Comparison of ENCODE assay signal across 8 mouse cellular contexts in the genomic region with DNA sequence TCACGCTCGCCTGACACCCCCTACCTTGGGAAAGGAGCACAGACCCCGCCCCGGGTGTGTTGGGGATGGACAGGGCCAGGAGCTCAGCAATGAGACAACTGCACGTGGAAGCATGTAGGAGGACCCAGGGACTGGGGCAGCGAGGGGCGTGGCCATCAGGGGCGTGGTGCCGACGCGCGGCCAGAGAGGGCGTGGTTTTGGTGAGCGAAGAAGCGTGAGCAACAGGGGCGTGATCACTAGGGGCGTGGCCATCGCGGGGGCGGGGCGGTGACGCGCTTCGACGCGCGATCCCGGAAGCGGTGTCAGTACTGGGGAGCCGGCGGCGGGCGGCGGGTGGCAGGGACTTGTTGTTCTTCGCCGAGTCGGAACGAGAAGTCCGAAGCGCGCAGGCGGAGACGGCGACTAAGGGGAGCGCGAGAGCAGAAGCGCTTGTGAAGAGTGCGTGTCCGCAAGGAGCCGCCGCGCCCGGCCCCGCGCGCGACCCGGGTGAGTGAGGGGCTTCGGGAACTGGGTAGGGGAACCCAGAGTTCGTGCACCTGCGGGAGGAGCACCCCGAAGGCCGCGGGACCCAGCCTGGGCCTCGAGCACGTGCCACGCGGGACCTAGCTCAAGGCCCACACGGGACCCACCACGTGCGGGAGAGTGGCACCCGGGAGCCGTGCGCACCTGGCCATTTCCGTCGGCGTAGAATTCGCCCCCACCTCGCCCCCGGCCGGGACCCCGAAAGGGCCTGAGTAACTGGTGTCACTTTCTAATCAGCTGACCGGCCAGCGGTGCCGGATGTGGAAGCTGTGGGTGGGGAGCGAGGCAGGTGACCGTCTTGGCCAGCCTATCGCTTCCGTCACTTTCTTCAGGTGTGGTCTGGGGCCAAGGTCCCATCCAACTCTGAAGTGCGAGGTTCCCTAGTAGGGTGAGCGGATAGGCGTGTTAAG. TPM values are rescaled to one million over a fixed set of nuclear protein-coding genes. Genes with fewer than 3 reads are reported as not detected.
DNase-seq lines count a peak whose midpoint lies in the region; ATAC-seq and TF ChIP-seq lines count a peak whose summit lies in the region.

Gene Mafk, plus strand, starts transcription at position 287 of the 932 bp plus-strand sequence.

- TF ChIP-seq RAD21 in MEL (IDR thresholded peaks at IDR 0.05; ENCODE audit: low read depth, low read length), result no peak

- no peaks in the 10 kb centered on the region for H3K27me3 ChIP-seq in MEL (ENCODE audit: control insufficient read depth in 1 of 2, insufficient read depth in 2 of 2, low read length in 2 of 2)
- no peaks in the 10 kb centered on the region for H3K27me3 ChIP-seq in cerebellum, adult 2 months (ENCODE audit: control insufficient read depth, insufficient read depth, low read length)
- H3K27me3 ChIP-seq in lung, embryonic 16.5 days (ENCODE audit: control insufficient read depth, insufficient read depth, low read depth, low read length), result no peaks in the 10 kb centered on the region

- peaks cover 7 to 20% of the 10 kb centered on the region in 2 experiments for H3K4me1 ChIP-seq in MEL (ENCODE audit: control insufficient read depth in 1 of 2, insufficient read depth in 2 of 2, low read length in 2 of 2)
- peaks cover 8% of the 10 kb centered on the region; the same call in 1 of the 2 replicates for H3K4me1 ChIP-seq in cerebellum, adult 2 months (ENCODE audit: control insufficient read depth, insufficient read depth, low read length)
- H3K4me1 ChIP-seq in lung, embryonic 16.5 days (replicated peaks; ENCODE audit: control insufficient read depth, insufficient read depth, low read length), result peaks cover 30% of the 10 kb centered on the region

- peak within 1 kb of the TSS; percentile 78 to 94 for H3K4me3 ChIP-seq in MEL (ENCODE audit: control insufficient read depth in 1 of 2, insufficient read depth in 1 of 2, low read depth in 2 of 2, low read length in 2 of 2)
- peak within 1 kb of the TSS; percentile 50 for H3K4me3 ChIP-seq in cerebellum, adult 2 months (replicated peaks; ENCODE audit: insufficient read depth, low read depth, low read length)
- peak within 1 kb of the TSS; percentile 84 for H3K4me3 ChIP-seq in lung, embryonic 16.5 days (ENCODE audit: low read length)

- H3K79me2 ChIP-seq in MEL (ENCODE audit: control insufficient read depth, insufficient read depth, low read length, poor library complexity), result peaks cover 50% of the 10 kb centered on the region

- ATAC-seq in hematopoietic stem cell, adult 5-6 weeks (replicated peaks in 1 of 2; ENCODE audit: insufficient read depth in 1 of 2, low FRiP score in 2 of 2, low TSS enrichment in 1 of 2, low read depth in 1 of 2, poor library complexity in 2 of 2, severe bottlenecking in 2 of 2), result peak; percentile 77 to 83
- peak; percentile 88 for ATAC-seq in lung, embryonic 16.5 days (ENCODE audit: low read depth)

- no peaks in the 10 kb centered on the region for H3K9me3 ChIP-seq in MEL (replicated peaks; ENCODE audit: insufficient read depth, low read length)
- H3K9me3 ChIP-seq in lung, embryonic 16.5 days (ENCODE audit: control insufficient read depth, low read length), result no peaks in the 10 kb centered on the region

- peaks cover 0 to 12% of the 10 kb centered on the region in 2 experiments; a peak in 3 of 4 replicates for H3K36me3 ChIP-seq in MEL (ENCODE audit: control insufficient read depth in 1 of 2, insufficient read depth in 2 of 2, low read length in 2 of 2)
- H3K36me3 ChIP-seq in lung, embryonic 16.5 days (ENCODE audit: control insufficient read depth, insufficient read depth, low read length), result no peaks in the 10 kb centered on the region

- H3K27ac ChIP-seq in MEL (ENCODE audit: control insufficient read depth, low read depth, low read length), result peak within 1 kb of the TSS; percentile 91
- no peak within 1 kb of the TSS for H3K27ac ChIP-seq in cerebellum, adult 2 months (ENCODE audit: insufficient read depth, low read length)
- H3K27ac ChIP-seq in lung, embryonic 16.5 days (ENCODE audit: low read length), result peak within 1 kb of the TSS; percentile 62

- H3K4me2 ChIP-seq in lung, embryonic 16.5 days (ENCODE audit: low read depth, low read length), result peak within 1 kb of the TSS; percentile 97

- no peak for TF ChIP-seq CTCF in MEL (IDR thresholded peaks at IDR 0.05 in 2 of 3, conservative IDR thresholded peaks at IDR 0.05 in 1 of 3; ENCODE audit: control insufficient read depth in 1 of 3, insufficient read depth in 1 of 3, low read depth in 2 of 3, low read length in 3 of 3, poor library complexity in 1 of 3, severe bottlenecking in 1 of 3)
- TF ChIP-seq CTCF in cerebellum, adult 2 months (IDR thresholded peaks at IDR 0.05; ENCODE audit: borderline replicate concordance, insufficient read depth, low read depth, low read length), result no peak

- 1% methylated on average over 92 of the region's 92 CpGs for WGBS in cerebellum, adult 2 months
- WGBS in lung, embryonic 16.5 days, result under 1% methylated on average over 92 of the region's 92 CpGs

- TF ChIP-seq EP300 in MEL (IDR thresholded peaks at IDR 0.05; ENCODE audit: low read depth in 1 of 2, low read length in 2 of 2), result no peak

- DNase-seq in MEL (ENCODE audit: low read depth, low spot score), result peak; percentile 98
- peak; percentile 83 to 84 for DNase-seq in cerebellum, adult 2 months
- peak; percentile 94 for DNase-seq in forelimb bud, embryonic 11.5 days (ENCODE audit: low read depth, low spot score)
- peak; percentile 72 for DNase-seq in layer of hippocampus, adult 9-10 months (ENCODE audit: low spot score)
- peak; percentile 88 for DNase-seq in ovary, postnatal 10 days (ENCODE audit: low spot score)
- DNase-seq in thymus, postnatal 10 days (ENCODE audit: low spot score in 2 of 2), result peak; percentile 95 to 99

- peak within 1 kb of the TSS; percentile 97 for H3K9ac ChIP-seq in MEL (ENCODE audit: control insufficient read depth, low read depth, low read length, poor library complexity, severe bottlenecking)
- peak within 1 kb of the TSS; percentile 79 for H3K9ac ChIP-seq in lung, embryonic 16.5 days (ENCODE audit: low read length)

- peak; percentile 71 to 88 for TF ChIP-seq POLR2A in MEL (IDR thresholded peaks at IDR 0.05; ENCODE audit: control insufficient read depth in 1 of 2, insufficient read depth in 1 of 2, low read depth in 1 of 2, low read length in 2 of 2, poor library complexity in 1 of 2)
- 0 out of 2 replicates have a peak, but pooled peaks have one; percentile 17 for TF ChIP-seq POLR2A in cerebellum, adult 2 months (IDR thresholded peaks at IDR 0.05; ENCODE audit: borderline replicate concordance, insufficient read depth, low read length)

TF ChIP-seq in MEL, 35 proteins besides CTCF, POLR2A, EP300 and RAD21 (continues in another document):
- TF ChIP-seq ZKSCAN1 (IDR thresholded peaks at IDR 0.05; ENCODE audit: low read depth, low read length) (no peak), CHD2 (IDR thresholded peaks at IDR 0.05; ENCODE audit: low read length) (no peak), POLR2AphosphoS2 (IDR thresholded peaks at IDR 0.05; ENCODE audit: low read length) (peak; percentile 84), NRF1 (IDR thresholded peaks at IDR 0.05; ENCODE audit: insufficient read depth, low read depth, low read length, poor library complexity, severe bottlenecking) (no peak; the same call in 1 of the 2 replicates), E2F4 (IDR thresholded peaks at IDR 0.05; ENCODE audit: borderline replicate concordance, low read depth, low read length) (no peak), TCF12 (IDR thresholded peaks at IDR 0.05; ENCODE audit: low read depth, low read length) (peak; percentile 76), ZNF384 (IDR thresholded peaks at IDR 0.05; ENCODE audit: low read depth, low read length) (no peak), TBP (IDR thresholded peaks at IDR 0.05; ENCODE audit: low read depth, low read length) (peak; percentile 69; the same call in 1 of the 2 replicates), GABPA (IDR thresholded peaks at IDR 0.05; ENCODE audit: low read depth, low read length) (no peak), NELFE (IDR thresholded peaks at IDR 0.05; ENCODE audit: low read depth, low read length) (peak; percentile 91), ZMIZ1 (IDR thresholded peaks at IDR 0.05; ENCODE audit: low read depth, low read length) (peak; percentile 90), HCFC1 (IDR thresholded peaks at IDR 0.05; ENCODE audit: low read depth, low read length) (peak; percentile 78), MAZ (IDR thresholded peaks at IDR 0.05; ENCODE audit: low read depth, low read length) (no peak), MAX (IDR thresholded peaks at IDR 0.05; ENCODE audit: low read length) (peak; percentile 80), SMC3 (IDR thresholded peaks at IDR 0.05; ENCODE audit: low read depth, low read length) (no peak), USF1 (IDR thresholded peaks at IDR 0.05; ENCODE audit: low read depth, low read length) (peak; percentile 55), ZC3H11A (IDR thresholded peaks at IDR 0.05; ENCODE audit: low read depth, low read length) (no peak), KAT2A (conservative IDR thresholded peaks at IDR 0.05; ENCODE audit: low read depth, low read length) (no peak; the same call in 1 of the 2 replicates), MYC (IDR thresholded peaks at IDR 0.05; ENCODE audit: low read depth, low read length) (peak; percentile 63), RCOR1 (IDR thresholded peaks at IDR 0.05; ENCODE audit: low read depth, low read length) (no peak), TAL1 (IDR thresholded peaks at IDR 0.05; ENCODE audit: low read length) (no peak), ELF1 (IDR thresholded peaks at IDR 0.05; ENCODE audit: low read depth, low read length) (peak; percentile 99), MXI1 (IDR thresholded peaks at IDR 0.05; ENCODE audit: low read depth, low read length) (peak; percentile 98), ETS1 (IDR thresholded peaks at IDR 0.05; ENCODE audit: low read depth, low read length) (peak; percentile 55), UBTF (IDR thresholded peaks at IDR 0.05; ENCODE audit: borderline replicate concordance, insufficient read depth, low read depth, low read length) (0 out of 2 replicates have a peak, but pooled peaks have one; percentile 80), POLR2AphosphoS5 (IDR thresholded peaks at IDR 0.05; ENCODE audit: borderline replicate concordance, low read depth, low read length) (no peak), JUND (IDR thresholded peaks at IDR 0.05; ENCODE audit: low read depth, low read length) (no peak), CHD1 (IDR thresholded peaks at IDR 0.05; ENCODE audit: low read depth, low read length) (no peak; the same call in 1 of the 2 replicates), SIN3A (IDR thresholded peaks at IDR 0.05; ENCODE audit: low read length) (peak; percentile 97)

RNA-seq across cellular contexts. Expression of gene Mafk, which starts in this region (rescaled TPM):
- total RNA-seq in MEL (2012; rRNA removed), result 43.6 and 62.1 TPM in 2 replicates
- 10 to 100 TPM in 1 of 2 experiments, not detected in 1; 56.5 TPM for polyA plus RNA-seq in MEL (2012; ENCODE audit: insufficient read depth in 1 of 2, insufficient read length in 2 of 2, low read depth in 1 of 2, low replicate concordance in 2 of 2, missing spikeins in 1 of 2)
- 6.8 and 7.8 TPM in 2 replicates for polyA plus RNA-seq in cerebellum, adult 2 months (2012; rRNA removed)
- 45.8 and 52.7 TPM in 2 replicates for total RNA-seq in hematopoietic stem cell, adult 5-6 weeks (2017)
- 15.3 and 16.3 TPM in 2 replicates for polyA plus RNA-seq in lung, embryonic 16.5 days (2015; fragmentation: Nextera tagmentation; extraction: Ambion mirVana)
